Mouse (Mus musculus): ENCODE data around the gene Spty2d1. TPM values are rescaled to one million over a fixed set of nuclear protein-coding genes. Genes with fewer than 3 reads are reported as not detected.

Spty2d1 gene
- total RNA-seq, 1 experiment from 2014 or later: 84.5 TPM

DNA sequence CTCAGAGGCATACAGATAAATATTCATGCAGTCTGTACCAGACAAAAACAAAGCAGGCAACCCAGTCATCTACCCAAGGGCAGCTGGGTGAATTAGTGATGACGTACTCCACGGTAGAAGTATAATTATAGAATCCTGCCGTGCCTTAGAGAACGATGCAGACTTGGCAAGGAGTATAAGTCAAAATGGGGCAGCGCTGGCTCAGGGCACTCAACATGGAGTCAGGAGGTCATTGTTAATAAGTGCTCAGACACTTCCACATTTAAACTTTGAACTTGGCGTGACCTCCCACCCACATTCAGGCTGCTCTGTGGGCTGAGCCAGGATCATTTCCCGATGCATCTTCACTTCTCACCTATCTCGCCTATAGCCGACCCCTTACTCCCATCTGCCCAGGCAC, 17.2 kb upstream of the Spty2d1 start:
- ATAC-seq (replicated peaks; ENCODE audit: insufficient number of reproducible peaks, low FRiP score, low TSS enrichment, poor library complexity, severe bottlenecking): no peak

- no peak for ATAC-seq (replicated peaks; ENCODE audit: insufficient number of reproducible peaks, low FRiP score, low TSS enrichment, poor library complexity, severe bottlenecking)
Measured at GRCm38 (mm10) chr7:47024454-47024853, 16.2 kb upstream of the Spty2d1 start.

- ATAC-seq (replicated peaks; ENCODE audit: insufficient number of reproducible peaks, low FRiP score, low TSS enrichment, poor library complexity, severe bottlenecking): peak; percentile 43; the same call in 1 of the 2 replicates
Measured at GRCm38 (mm10) chr7:47023530-47023929, 15.3 kb upstream of the Spty2d1 start.

DNA sequence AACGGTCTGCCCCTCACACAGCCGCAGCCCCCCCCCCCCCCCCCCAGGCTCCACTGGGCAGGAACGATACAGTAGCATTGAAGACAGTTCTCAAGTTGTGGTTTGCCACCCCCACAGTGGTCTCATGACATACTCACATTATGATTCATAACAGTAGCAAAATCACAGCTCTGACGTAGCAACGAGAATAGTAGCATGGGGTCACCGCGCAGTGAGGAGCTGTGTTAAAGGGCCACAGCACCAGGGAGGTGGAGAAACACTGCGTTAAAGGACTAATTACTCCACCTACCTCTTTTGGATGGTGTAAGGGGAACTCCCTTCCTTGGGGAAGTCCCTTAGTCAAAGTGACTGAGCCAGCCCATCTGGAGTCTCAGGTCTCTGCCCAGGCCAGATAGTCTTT, 14.3 kb upstream of the Spty2d1 start:
- ATAC-seq (replicated peaks; ENCODE audit: insufficient number of reproducible peaks, low FRiP score, low TSS enrichment, poor library complexity, severe bottlenecking): peak; percentile 96

DNA sequence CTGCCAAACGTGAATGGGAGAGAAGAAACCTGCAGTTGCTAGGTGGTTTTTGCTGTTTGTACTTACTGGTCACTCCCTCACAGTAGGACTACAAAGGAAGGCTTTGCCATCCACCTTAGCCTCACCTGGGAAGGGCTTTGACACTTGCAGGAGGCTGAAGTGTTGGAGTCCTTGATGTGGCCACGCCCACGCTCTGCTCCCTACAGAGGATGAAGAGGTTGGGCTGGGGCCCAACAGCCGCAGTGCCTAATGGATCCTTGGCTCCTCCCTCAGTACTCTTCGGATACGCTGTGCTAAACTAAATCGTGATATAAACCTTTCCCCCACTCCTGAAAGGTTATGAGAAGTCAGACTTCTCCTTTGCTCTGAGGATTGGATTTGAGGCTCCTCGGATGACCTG, 12.7 kb upstream of the Spty2d1 start:
- no peak for ATAC-seq (replicated peaks; ENCODE audit: insufficient number of reproducible peaks, low FRiP score, low TSS enrichment, poor library complexity, severe bottlenecking)

DNA sequence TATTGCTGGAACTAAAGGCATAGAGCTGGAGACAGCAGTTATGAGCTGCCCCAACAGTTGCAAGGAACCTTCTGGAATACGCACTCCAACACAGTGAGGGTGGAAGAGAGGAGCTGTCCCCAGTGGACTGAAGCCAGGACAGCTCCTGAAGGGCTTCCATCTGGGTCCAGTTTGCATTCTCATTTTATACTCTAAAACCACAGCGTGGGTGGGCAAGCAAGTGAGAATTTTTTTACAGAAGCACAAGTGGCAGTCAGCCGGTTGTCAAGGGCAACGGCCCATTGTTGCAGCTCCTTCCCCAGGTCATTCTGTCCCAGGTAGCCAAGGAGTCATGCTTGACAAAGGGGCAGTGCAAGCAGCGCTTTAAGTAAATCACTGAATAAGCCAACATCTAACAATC, 11.4 kb upstream of the Spty2d1 start:
- ATAC-seq (replicated peaks; ENCODE audit: insufficient number of reproducible peaks, low FRiP score, low TSS enrichment, poor library complexity, severe bottlenecking): no peak

DNA sequence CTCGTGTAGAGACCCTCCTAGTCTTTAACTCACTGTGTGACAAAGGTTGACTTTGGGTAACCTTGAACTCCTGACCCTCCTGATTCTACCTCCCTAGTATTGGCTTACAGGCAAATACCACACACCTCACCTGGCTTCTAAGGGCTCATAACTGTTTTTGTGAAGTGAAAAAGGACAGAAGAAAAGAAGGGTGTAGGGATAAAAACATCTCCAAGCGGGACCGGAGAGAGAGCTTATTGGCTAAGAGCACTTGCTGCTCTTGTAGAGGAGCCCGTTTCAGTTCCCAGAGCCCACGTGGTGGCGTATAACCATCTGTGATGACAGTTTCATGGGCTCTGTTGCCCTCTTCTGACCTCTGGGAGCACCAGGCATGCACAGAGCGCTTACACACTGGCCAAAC, 8.9 kb upstream of the Spty2d1 start:
- ATAC-seq (replicated peaks; ENCODE audit: insufficient number of reproducible peaks, low FRiP score, low TSS enrichment, poor library complexity, severe bottlenecking): no peak

DNA sequence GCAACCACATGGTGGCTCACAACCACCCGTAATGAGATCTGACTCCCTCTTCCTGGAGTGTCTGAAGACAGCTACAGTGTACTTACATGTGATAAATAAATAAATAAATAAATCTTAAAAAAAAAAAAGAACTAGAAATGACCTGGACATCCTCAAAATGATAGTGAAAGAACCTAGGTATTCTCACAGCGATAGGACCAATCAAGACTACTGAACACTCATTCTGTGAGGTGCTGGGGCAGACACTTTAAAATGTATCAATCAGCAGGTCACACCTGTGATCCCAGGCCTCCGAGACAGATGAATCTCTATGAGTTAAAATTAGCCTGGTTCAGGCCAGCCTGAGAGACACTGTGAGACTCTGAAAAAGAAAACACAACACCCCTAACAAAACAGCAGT, 8.4 kb upstream of the Spty2d1 start:
- no peak for ATAC-seq (replicated peaks; ENCODE audit: insufficient number of reproducible peaks, low FRiP score, low TSS enrichment, poor library complexity, severe bottlenecking)

GRCm38 (mm10) chr7:47015390-47016065, 7.3 kb upstream of the Spty2d1 start:
- peak; percentile 75 for ATAC-seq (replicated peaks; ENCODE audit: insufficient number of reproducible peaks, low FRiP score, low TSS enrichment, poor library complexity, severe bottlenecking)

DNA sequence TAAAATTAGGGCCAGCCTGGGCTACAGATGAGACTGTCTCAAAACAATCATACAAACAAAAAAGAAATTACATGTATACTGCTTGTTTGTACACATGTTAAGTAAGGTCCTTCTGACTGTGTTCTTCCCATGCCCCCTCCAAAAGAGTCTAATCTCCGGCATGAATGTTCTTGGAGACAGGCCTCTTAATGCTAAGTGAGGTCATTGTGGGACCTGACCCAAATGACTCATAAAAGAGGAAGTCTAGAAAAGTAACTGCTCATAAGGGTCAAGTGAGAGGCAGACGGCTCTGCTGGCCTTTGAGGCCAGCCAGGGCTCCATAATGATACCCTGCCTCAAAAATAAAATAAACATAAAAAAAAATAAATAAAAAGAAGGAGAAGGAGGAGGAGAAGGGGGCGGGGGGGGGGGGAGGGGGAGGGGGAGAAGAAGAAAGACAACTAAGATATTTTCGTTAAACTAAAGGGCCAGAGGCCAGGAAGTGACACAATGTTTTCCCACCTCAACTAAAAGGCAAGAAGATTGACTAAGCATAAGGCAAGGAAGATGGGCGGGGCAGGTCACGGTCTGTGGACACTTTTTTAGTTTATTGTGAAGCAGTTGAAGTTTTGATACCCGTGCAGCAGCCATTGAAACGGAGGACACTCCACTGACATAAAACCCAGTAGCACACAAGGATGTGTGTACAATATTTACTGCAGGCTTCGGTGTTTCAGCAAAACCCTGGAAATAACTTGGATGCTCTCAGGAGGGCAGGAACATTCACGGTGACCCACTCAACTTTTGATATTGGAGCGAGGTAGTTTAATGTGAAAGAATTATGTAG, 6.6 kb upstream of the Spty2d1 start:
- ATAC-seq (replicated peaks; ENCODE audit: insufficient number of reproducible peaks, low FRiP score, low TSS enrichment, poor library complexity, severe bottlenecking): peak; percentile 70

- ATAC-seq (replicated peaks; ENCODE audit: insufficient number of reproducible peaks, low FRiP score, low TSS enrichment, poor library complexity, severe bottlenecking): peak; percentile 11; the same call in 1 of the 2 replicates
Measured at GRCm38 (mm10) chr7:47013131-47013767, 5.0 kb upstream of the Spty2d1 start.

DNA sequence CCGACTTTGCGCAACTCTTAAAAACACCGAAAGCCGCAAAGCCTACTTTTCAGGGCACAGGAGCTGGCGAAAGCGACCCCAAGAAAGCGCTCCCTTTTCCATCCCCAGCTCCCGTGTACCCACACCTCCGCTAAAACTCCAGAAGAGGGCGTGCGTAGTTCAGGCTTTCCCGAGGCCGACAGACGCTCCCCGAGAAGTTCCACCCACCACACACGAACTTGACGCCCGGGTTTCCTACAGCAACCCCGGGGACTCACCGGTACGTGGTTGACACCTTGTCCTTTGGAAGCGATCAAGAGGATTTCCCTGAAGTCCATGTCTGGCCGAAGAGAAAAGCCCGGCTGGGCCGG, 418 bp downstream of the Spty2d1 start:
- peak; percentile 21 for ATAC-seq (replicated peaks; ENCODE audit: insufficient number of reproducible peaks, low FRiP score, low TSS enrichment, poor library complexity, severe bottlenecking)

DNA sequence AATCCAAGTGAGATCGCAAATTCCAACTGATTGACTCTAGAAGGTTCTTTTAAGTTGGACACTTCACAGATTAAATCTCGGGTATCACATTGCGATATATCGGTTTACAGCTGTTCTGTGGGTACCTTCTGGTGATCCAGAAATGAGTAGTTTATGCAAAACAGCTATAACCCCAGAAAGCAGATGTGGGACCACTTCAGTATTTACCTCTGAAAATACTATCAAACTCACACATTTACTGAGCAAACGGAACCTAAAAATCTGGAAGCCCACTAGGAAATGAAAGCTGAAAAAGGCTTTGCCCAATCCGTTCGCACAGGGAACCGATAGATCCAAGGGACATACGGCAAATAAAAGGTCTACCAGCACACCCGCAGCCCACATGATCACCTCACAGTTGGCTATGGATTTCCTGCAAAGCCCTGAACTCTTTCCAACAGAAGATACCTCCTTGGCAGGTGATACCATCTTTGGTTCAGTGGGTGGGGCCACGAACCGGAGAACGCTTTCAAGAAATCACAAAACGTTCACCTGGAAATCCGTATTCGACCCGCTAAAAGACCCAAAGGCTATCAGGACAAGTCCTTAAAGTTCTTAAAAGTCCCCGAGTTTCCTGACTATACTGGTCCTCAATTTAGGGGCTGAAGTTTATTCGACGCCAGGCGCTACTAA, 966 bp downstream of the Spty2d1 start:
- ATAC-seq (replicated peaks; ENCODE audit: insufficient number of reproducible peaks, low FRiP score, low TSS enrichment, poor library complexity, severe bottlenecking): no peak

- ATAC-seq (replicated peaks; ENCODE audit: insufficient number of reproducible peaks, low FRiP score, low TSS enrichment, poor library complexity, severe bottlenecking): no peak
Measured at GRCm38 (mm10) chr7:47003411-47004115, 4.6 kb downstream of the Spty2d1 start.

GRCm38 (mm10) chr7:47001900-47002275, 6.3 kb downstream of the Spty2d1 start:
- ATAC-seq (replicated peaks; ENCODE audit: insufficient number of reproducible peaks, low FRiP score, low TSS enrichment, poor library complexity, severe bottlenecking): no peak

GRCm38 (mm10) chr7:47001125-47001899, 6.9 kb downstream of the Spty2d1 start:
- no peak for ATAC-seq (replicated peaks; ENCODE audit: insufficient number of reproducible peaks, low FRiP score, low TSS enrichment, poor library complexity, severe bottlenecking)

DNA sequence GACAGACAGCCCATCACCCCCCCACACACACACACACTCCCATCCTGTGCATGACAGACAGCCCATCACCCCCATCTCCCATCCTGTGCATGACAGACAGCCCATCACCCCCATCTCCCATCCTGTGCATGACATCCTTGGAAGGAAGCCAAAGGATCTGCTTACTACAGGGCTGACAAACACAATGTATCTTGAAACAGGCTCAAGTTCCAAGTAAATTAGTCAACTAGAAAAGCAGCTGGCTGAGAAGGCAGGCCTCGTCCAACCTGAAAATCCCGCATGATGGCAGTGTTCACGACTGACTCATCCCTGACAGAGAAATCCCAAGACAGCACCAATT, 7.6 kb downstream of the Spty2d1 start:
- no peak for ATAC-seq (replicated peaks; ENCODE audit: insufficient number of reproducible peaks, low FRiP score, low TSS enrichment, poor library complexity, severe bottlenecking)

DNA sequence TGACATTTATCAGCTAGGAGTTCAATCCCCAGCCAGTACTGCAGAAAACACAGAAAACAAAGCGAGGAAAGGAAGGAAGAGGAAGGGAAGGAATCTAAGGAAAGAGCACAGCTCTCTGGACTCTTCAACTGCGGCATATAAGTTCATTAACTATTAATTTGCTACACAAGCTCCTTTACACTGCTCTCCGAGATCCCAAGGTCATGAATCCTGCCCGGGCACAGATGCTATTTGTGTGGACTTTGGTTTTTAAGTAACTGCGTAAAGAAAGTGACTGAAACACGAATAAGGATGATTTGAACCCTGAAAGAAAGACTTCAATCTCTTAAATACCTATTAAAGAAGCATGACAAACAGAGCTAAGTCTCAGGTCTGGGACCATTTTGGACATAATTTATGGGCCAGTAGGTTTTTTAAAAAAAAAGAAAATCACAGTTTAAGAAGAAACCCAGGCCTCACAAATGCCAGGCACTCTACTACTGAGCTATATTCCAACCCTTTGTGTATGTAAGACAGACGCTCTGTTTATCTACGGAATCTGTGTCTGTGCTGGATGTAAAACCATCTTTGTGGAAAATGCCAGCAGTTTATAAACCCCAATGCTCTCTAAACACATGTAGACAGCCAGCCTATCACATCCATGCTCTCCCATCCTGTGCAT, 8.1 kb downstream of the Spty2d1 start:
- ATAC-seq (replicated peaks; ENCODE audit: insufficient number of reproducible peaks, low FRiP score, low TSS enrichment, poor library complexity, severe bottlenecking): no peak

Data from monocyte, adult 5-6 weeks (primary cell).